Mouse (Mus musculus) stomach, postnatal 0 days (tissue): ENCODE results near the gene Tmem139.

Experiments used
- CTCF ChIP-seq: IDR thresholded peaks from 2 replicates; pipeline ENCODE4 v1.5.1; 2016; ENCODE audit warnings: antibody characterized with exemption, low read depth, mild to moderate bottlenecking, moderate library complexity
- EP300 ChIP-seq: optimal IDR thresholded peaks from 2 replicates; pipeline ENCODE3; 2016; ENCODE audit warnings: antibody characterized with exemption

DNA sequence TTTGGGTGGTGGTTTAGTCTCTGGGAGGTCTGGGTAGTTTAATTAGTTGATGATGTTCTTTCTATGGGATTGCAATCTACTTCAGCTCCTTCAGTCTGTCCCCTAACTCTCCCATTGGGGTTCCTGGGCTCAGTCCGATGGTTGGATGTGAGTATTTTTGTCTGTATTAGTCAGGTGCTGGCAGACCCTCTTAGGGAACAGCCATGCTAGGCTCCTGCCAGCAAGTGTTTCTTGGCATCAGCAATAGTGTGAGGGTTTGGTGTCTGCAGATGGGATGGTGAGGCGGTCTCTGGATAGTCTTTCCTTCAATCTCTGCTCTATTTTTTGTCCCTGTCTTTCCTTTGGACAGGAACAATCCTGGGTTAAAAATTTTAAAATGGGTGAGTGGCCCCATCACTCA lies 8.7 kb upstream of the Tmem139 start:
- TF ChIP-seq CTCF (no peak), EP300 (no peak)
